Mouse (Mus musculus): ENCODE data around the gene Gm4353.
"Not testable (repeated sequence)": the region's sequence is repeated elsewhere in the genome, so short reads cannot be mapped to it uniquely, and the experiment has no call there.

Gm4353 gene

DNA sequence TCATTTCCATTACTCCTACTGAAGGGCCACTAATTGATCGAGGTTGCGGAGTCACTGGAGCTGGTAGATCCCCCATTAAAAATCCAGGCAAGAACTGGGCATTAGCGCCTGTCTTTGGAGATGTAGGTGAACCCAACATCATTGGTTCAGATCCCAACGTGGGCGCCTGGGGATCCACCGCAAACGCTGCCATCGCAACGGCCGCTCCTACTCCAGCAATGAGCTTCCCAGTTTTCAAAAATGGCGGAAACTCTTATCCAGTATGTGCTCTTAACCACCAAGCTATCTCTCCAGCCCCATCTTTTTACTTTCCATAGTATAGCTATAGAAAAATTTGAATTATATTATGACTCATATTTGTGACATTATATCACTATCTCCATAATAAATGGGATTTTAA lies at the start of gene Gm4353:
TSS of gene Gm4353 (minus strand) at position 270 of the 400 bp plus-strand sequence.
- not testable (repeated sequence) for DNase-seq (ENCODE audit: low read depth, low spot score)

- peak; percentile 87 for DNase-seq (ENCODE audit: low read depth, low spot score)
Observed at GRCm38 (mm10) chr7:116132078-116132477, 47.6 kb upstream of the Gm4353 start.

- DNase-seq (ENCODE audit: low read depth, low spot score): peak; percentile 27
Observed at GRCm38 (mm10) chr7:116131390-116131789, 47.0 kb upstream of the Gm4353 start.

GRCm38 (mm10) chr7:116129374-116129773 lies 44.9 kb upstream of the Gm4353 start:
- DNase-seq (ENCODE audit: low read depth, low spot score): no peak

DNA sequence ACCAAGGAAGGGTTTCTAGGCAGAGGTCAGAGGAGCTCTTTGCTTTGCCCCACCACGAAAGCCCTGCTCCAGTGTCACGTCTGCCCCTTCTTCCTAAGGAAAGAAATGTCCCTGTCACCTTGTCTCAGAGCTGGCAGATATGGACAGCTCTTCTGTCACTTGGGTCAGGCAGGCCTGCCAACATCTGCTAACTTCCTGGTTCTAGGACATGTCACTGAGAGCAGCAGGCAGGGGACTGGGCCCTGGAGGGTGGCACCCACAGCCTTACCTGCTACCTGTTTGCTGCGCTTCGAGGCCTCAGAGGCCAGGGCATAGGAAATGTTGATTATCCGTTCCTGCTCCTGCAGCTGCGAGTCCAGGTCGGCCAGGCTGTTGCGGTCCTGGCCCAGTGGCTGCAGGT lies 43.9 kb upstream of the Gm4353 start:
- no peak for DNase-seq (ENCODE audit: low read depth, low spot score)

GRCm38 (mm10) chr7:116127052-116127451 lies 42.6 kb upstream of the Gm4353 start:
- no peak for DNase-seq (ENCODE audit: low read depth, low spot score)

DNA sequence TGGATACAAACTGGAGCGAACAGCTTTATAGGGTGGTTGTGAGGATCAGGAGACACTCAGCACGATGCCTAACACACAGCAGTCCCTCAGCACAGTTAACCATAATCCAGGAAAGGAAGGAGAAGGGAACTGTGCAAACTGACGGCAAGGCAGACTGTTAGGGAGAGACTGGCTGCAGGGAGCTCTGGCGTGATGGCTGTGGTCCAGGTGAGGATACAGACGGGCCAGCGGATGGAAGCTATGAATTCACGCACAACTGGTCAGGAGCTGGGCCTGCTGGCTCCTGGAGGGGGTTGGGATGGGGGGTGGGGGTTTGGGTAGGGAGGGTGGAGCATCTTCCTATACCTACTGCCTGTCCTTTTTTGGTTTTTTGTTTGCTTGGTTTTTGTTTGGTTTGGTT lies 41.2 kb upstream of the Gm4353 start:
- no peak for DNase-seq (ENCODE audit: low read depth, low spot score)

- DNase-seq (ENCODE audit: low read depth, low spot score): no peak
Observed at GRCm38 (mm10) chr7:116124057-116124456, 39.6 kb upstream of the Gm4353 start.

GRCm38 (mm10) chr7:116123597-116123985 lies 39.2 kb upstream of the Gm4353 start:
- no peak for DNase-seq (ENCODE audit: low read depth, low spot score)

DNA sequence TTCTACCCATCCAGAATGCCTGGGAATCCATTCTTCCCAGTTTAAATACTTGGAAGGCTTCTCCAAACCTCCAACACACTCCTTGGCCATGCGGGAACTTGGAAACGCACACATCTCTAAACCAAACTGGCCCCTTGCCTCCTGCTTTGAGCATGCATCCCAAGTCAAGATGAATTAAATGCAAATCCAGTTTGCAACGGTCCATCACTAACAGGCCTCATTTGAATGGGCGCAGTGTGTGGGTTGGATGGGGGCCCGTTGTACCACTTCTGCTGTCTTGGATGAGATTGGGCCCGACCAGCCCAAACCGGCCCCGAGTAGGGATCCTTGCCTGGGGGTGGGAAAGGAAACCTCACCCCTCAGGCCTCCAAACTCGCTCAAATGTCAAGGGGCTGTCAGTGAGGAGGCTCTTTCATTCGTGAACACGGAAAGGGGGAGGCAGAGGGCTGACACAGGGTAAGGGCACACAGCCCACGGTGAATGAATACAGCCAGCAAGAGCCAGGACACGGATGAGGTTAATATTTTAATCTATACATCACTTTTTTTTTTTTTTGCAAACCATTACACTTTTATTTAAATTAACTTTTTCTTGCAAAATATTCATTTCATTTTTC lies 38.7 kb upstream of the Gm4353 start:
- no peak for DNase-seq (ENCODE audit: low read depth, low spot score)

DNA sequence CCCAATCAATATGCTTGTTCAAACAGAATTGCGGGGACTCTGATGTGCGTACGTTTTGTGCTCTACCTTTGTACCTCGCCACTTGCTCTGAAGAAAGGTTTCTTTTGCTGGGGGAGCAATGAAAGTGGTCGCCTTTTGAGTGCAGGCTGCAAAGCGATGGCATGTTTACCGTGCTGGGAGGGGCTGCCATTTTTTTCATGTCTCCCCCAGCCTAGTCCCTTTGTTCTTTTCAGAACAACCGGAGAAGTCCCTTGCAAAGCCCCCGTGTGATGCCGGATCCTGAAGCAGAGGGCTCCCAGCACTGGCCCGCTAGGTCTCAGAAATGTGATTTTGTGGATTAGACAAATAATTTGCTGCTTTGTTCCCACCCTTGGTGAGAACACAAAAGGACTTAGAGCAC lies 36.8 kb upstream of the Gm4353 start:
- DNase-seq (ENCODE audit: low read depth, low spot score): no peak

DNA sequence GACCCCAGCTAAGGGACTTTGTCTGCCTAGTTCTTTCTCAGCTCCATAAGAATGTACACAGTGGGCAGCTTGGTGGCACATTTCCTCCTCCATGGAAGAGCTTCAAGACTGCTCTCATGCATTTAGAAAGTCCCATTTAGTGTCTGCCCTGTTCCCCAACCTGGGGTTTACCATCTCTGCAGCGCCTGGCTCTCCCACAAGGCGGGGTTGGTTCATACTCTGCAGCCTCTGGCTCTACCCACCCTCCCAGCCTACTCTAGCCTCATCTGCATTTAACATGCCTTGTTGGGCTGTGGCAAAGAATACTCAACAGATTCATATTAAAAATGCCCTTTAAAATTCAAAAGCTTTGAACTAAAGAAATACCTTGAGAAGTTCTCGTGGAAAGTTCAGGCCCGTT lies 36.3 kb upstream of the Gm4353 start:
- no peak for DNase-seq (ENCODE audit: low read depth, low spot score)

- DNase-seq (ENCODE audit: low read depth, low spot score): no peak
Observed at GRCm38 (mm10) chr7:116119306-116119857, 34.9 kb upstream of the Gm4353 start.

DNA sequence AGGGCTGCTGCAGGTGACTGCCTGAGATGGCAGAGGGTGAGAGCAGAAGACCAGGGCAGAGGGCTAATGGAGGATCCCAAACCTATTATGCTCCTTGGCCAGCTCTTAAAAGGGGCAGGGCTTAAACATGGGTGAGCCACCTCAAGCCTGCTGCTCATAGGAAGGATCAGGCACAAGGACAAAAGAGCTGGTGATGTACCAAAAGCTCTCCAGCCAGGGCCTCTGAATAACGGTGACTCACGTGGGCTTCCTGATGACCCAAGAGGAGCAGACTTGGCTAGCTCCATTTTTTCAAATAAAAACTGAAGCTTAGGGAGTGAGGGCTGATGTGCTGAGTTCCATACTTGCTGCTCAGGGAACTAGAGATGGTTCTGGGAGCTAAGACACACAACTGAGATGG lies 31.6 kb upstream of the Gm4353 start:
- no peak for DNase-seq (ENCODE audit: low read depth, low spot score)

DNA sequence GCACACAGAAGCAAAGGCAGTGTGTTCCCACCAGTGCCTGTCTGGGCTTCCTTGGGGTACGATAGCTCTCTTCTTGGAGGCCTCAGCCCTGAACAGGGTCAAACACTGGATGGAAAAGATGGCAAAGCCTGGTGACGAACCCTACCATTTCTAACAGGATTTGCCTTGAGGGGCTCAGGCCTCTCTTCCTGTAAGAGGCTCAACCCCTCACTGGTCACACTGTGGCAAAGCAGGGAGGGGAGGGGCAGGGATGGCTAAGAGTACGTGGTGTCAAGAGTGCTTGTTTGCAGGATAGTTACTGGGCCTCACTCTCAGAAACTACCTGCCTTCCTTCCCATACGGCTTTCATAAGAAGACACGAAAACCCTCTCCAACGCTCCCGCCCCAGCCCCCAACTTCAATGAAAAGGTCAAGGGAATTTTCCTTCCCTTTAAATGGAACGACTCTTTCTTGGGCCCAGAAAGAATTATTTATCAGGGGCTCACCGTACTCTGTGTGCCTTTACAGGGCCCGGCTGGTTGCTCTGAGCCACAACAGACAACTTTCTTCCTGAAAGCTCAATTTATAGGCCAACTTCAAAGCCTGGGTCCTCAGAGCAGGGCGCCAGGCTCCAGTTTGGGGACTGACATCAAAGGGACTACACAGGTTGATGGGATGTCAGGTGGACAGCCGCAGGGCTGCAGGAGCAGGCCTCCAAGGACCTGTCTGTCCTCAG lies 30.9 kb upstream of the Gm4353 start:
- no peak for DNase-seq (ENCODE audit: low read depth, low spot score)

- no peak for DNase-seq (ENCODE audit: low read depth, low spot score)
Observed at GRCm38 (mm10) chr7:116111546-116111945, 27.1 kb upstream of the Gm4353 start.

DNA sequence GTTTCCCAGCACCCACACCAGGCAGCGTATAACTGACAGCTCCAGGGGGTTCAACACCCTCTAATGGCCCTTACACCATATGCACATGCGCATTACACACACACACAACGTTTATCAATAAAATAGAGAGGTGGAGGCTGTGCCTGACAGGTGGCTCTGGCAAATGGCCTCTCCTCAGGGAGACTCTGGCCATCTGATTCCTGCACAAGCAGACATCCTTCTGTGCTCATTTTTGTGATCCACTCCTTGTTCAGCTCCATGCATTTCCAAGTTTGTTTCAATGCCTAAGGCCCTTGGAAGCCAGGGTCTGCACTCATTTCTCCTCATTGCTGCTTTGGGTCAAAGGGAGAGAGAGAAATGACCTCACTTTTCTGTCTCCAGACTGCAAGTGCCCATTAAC lies 26.2 kb upstream of the Gm4353 start:
- DNase-seq (ENCODE audit: low read depth, low spot score): no peak

- no peak for DNase-seq (ENCODE audit: low read depth, low spot score)
Observed at GRCm38 (mm10) chr7:116103091-116103490, 18.7 kb upstream of the Gm4353 start.

- DNase-seq (ENCODE audit: low read depth, low spot score): no peak
Observed at GRCm38 (mm10) chr7:116099952-116100528, 15.6 kb upstream of the Gm4353 start.

DNA sequence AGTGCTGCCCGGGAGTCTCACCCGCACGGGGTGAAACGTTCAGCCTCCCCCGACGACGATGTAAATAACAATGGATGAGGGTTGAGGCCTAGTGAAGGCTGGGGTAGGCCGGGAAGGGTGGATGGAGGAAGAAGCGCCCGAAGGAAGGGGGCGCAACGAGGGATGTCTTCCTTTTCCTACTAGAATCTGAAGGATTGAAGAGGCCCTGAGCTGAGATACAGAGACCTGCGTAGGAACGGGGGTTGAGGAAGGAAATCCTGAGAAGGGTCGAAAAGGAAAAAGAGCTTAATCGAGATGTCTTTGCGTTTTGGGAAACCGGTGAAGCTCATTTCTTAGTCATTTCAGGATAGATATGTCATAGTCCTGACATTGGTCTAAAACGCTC lies 9.0 kb upstream of the Gm4353 start:
- DNase-seq (ENCODE audit: low read depth, low spot score): no peak

GRCm38 (mm10) chr7:116092710-116093465 lies 8.5 kb upstream of the Gm4353 start:
- peak; percentile 97 for DNase-seq (ENCODE audit: low read depth, low spot score)

- no peak for DNase-seq (ENCODE audit: low read depth, low spot score)
Observed at GRCm38 (mm10) chr7:116060739-116061138, 23.7 kb downstream of the Gm4353 start.
